Mouse (Mus musculus) kidney, embryonic 14.5 days (tissue): Measurements from ENCODE around the gene Inava. TPM values are rescaled to one million over a fixed set of nuclear protein-coding genes. Genes with fewer than 3 reads are reported as not detected.

ENCODE experiments used
- ATAC-seq: fragments of 200-750 bp; cut with Nextera tagmentation; 2 replicates; pipeline ENCODE4 v1.8.0; 2017; ENCODE audit warnings: moderate number of reproducible peaks, mild to moderate bottlenecking, moderate TSS enrichment, moderate library complexity; ENCODE audit not compliant: low FRiP score, low TSS enrichment
- H3K27ac ChIP-seq: fragments of 300-500 bp; sonication (generic); 2 replicates; pipeline ENCODE4 v1.5.1; 2014; ENCODE audit warnings: low read depth, mild to moderate bottlenecking, low read length, moderate library complexity, mixed read lengths
- H3K27me3 ChIP-seq: fragments of 300-500 bp; sonication (generic); 2 replicates; pipeline ENCODE4 v1.6.1; 2014; ENCODE audit warnings: mild to moderate bottlenecking, low read length; ENCODE audit not compliant: control insufficient read depth, insufficient read depth
- H3K36me3 ChIP-seq: fragments of 300-500 bp; sonication (generic); 2 replicates; pipeline ENCODE4 v1.6.1; 2014; ENCODE audit warnings: low read length, mixed read lengths; ENCODE audit not compliant: control insufficient read depth, insufficient read depth
- H3K4me1 ChIP-seq: fragments of 300-500 bp; sonication (generic); 2 replicates; pipeline ENCODE4 v1.6.1; 2014; ENCODE audit warnings: low read length, mixed read lengths; ENCODE audit not compliant: control insufficient read depth, insufficient read depth
- H3K4me2 ChIP-seq: fragments of 300-500 bp; sonication (generic); replicated peaks from 2 replicates; pipeline ENCODE4 v1.6.1; 2014; ENCODE audit warnings: low read depth, mild to moderate bottlenecking, low read length
- H3K4me3 ChIP-seq: fragments of 300-500 bp; sonication (generic); 2 replicates; pipeline ENCODE4 v1.5.1; 2014; ENCODE audit warnings: mild to moderate bottlenecking, low read length
- H3K9ac ChIP-seq: fragments of 300-500 bp; sonication (generic); 2 replicates; pipeline ENCODE4 v1.6.1; 2014; ENCODE audit warnings: low read depth, mild to moderate bottlenecking, low read length, moderate library complexity
- H3K9me3 ChIP-seq: fragments of 300-500 bp; sonication (generic); 2 replicates; pipeline ENCODE4 v1.6.1; 2016; ENCODE audit warnings: low read length; ENCODE audit not compliant: control insufficient read depth
- WGBS: fragments of 180-500 bp; shearing (Covaris S2); extraction: QIAGEN DNeasy Blood & Tissue Kit; methylation state at CpG from one replicate; pipeline ENCODE4 v1.1.7; 2014; 5-methylcytosine and 5-hydroxymethylcytosine counted together
- polyA plus RNA-seq: library from polyadenylated mRNA; unstranded; fragments of >200 nt; fragmentation: Nextera tagmentation; extraction: Ambion mirVana; gene quantifications from 2 replicates; pipeline ENCODE4 v1.2.1, GENCODE M21; 2014

The Inava gene
- polyA plus RNA-seq, 1 experiment from 2014 or later, result 22.8 TPM

DNA sequence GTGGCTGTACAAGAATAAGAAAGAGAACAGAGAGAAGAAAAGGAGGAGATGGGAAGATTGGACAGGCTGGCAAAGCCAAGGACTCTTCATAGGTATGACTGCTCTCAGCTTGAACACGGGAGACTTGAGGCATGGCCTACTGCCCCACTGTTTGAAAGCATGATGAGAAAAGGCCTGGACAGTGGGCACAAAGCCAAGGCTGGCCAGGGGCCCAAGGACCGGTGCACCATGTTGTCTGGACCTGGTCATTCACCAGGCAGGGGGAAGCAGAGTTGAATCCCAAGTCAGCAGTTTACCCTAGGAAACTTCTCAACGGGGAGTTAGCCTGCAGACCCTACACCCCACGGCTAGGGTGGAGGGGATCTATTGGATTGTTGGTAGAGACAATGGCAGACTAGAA is 6.2 kb downstream of the Inava start:
- H3K27me3 ChIP-seq, result no peaks in the 10 kb centered on the region
- no peak overlapping the region; the same call in 1 of the 2 replicates for H3K27ac ChIP-seq
- WGBS, result 72% methylated on average over 4 of the region's 4 CpGs
- no peak overlapping the region for H3K4me2 ChIP-seq
- H3K36me3 ChIP-seq, result peaks cover 33% of the 10 kb centered on the region
- H3K4me1 ChIP-seq, result peaks cover 48% of the 10 kb centered on the region
- no peak for ATAC-seq
- no peak overlapping the region for H3K4me3 ChIP-seq
- no peaks in the 10 kb centered on the region for H3K9me3 ChIP-seq
- H3K9ac ChIP-seq, result no peak overlapping the region

DNA sequence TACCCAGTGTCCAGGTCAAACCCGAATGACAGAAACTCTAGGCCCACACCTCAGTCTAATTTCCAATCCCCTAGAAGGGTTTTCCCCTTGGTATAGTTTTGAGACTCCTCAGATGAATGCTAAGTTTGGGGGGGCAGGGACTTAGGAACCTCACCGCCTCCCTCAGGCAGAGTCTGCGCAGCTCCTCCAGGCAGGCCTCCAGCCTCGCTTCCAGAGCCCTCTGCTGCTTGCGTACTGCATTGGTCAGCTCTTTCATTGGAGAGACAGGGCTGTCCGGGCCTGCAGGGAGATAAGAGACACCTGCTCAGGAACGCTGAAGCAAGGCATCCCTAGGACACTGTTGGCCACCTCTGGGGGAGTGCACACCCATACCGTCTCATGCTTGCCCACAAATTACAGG is 7.4 kb downstream of the Inava start:
- Histone ChIP-seq H3K27ac (no peak overlapping the region), H3K9me3 (no peaks in the 10 kb centered on the region), H3K9ac (no peak overlapping the region), H3K27me3 (no peaks in the 10 kb centered on the region), H3K4me1 (peaks cover 36% of the 10 kb centered on the region), H3K36me3 (peaks cover 37% of the 10 kb centered on the region), H3K4me3 (no peak overlapping the region), H3K4me2 (no peak overlapping the region)
- 72% methylated on average over 8 of the region's 8 CpGs for WGBS
- no peak for ATAC-seq

DNA sequence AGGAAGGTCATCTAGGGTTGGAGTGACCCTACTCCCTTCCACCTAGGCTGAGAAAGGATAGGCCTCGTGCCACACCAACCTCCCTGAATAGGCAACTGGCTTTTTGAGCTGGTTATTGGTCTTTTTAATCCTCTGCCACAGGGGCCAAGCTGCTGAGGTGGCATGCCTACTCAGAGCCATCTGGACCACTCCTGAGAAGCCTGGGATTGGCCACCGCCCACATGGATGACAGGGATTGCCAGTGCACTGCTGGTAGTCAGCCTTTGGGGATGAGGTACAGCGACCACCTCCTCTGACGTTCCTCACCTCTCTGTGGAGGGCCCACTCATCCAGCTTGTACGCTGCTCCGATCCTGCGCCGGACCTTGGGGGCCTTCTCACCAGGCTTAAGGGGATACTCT is 8.2 kb downstream of the Inava start:
- no peaks in the 10 kb centered on the region for H3K27me3 ChIP-seq
- H3K4me3 ChIP-seq, result no peak overlapping the region
- peaks cover 40% of the 10 kb centered on the region for H3K36me3 ChIP-seq
- no peaks in the 10 kb centered on the region for H3K9me3 ChIP-seq
- no peak overlapping the region for H3K9ac ChIP-seq
- whole genome bisulfite sequencing, result 93% methylated on average over 8 of the region's 8 CpGs
- H3K27ac ChIP-seq, result no peak overlapping the region
- peaks cover 33% of the 10 kb centered on the region for H3K4me1 ChIP-seq
- ATAC-seq, result no peak
- H3K4me2 ChIP-seq, result no peak overlapping the region

DNA sequence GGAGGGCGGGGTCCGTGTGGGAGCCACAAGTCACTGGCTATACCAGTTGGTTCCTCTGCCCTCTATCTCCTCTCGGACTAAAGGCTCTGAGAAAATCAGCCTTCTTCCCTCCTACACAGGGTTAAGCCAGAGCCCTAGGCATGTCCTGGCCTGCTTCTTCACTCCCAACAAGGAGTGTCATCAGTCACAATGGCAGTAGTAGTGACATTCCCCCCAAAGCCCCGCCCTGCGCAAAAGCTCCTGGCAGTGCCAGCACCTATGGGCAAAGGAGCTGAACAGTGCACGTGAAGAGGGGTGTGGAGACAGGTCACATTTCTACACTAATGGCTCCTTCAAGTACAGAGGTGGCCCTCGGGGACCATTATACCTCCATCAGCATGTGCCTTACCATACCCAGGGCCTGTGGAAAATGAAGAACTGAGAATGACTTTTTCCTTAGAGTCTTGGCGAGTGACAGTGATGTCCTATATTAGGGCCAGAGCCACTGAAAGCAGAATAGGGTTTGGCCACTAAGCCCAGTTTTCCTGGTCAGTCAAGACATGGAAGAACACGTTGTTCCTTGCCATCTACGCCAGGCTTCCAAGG is 10.2 kb downstream of the Inava start:
- Histone ChIP-seq H3K9ac (no peak overlapping the region), H3K4me2 (no peak overlapping the region), H3K4me1 (peaks cover 18% of the 10 kb centered on the region), H3K27ac (no peak overlapping the region), H3K36me3 (peaks cover 52% of the 10 kb centered on the region), H3K9me3 (no peaks in the 10 kb centered on the region), H3K27me3 (no peaks in the 10 kb centered on the region), H3K4me3 (no peak overlapping the region)
- ATAC-seq, result no peak
- WGBS, result 90% methylated on average over 10 of the region's 10 CpGs

DNA sequence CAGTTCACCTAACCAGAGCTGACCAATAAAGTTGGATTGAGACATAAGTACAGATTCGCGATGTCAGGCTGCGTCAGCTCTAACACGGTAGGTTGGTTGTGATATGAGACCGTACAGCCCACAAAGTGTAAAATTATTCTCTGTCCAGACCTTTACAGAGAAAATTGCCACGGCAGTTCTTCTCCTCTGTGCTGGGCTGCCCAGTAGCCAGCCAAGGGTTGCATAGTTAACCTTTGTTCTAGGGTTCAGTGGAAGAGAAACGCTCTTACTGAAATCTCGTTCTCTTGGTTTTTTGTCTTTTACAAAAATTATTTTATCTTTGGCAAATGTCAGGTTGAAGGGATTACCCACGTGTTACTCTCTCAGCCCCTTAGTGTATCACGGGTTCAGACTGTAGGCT is 11.7 kb downstream of the Inava start:
- H3K9ac ChIP-seq, result no peak overlapping the region
- peaks cover 66% of the 10 kb centered on the region for H3K36me3 ChIP-seq
- H3K4me1 ChIP-seq, result 0 out of 2 replicates have a peak, but pooled peaks cover 4% of the 10 kb centered on the region
- H3K4me3 ChIP-seq, result no peak overlapping the region
- H3K27me3 ChIP-seq, result no peaks in the 10 kb centered on the region
- H3K9me3 ChIP-seq, result no peaks in the 10 kb centered on the region
- 82% methylated on average over 10 of the region's 10 CpGs for WGBS
- no peak for ATAC-seq
- H3K4me2 ChIP-seq, result no peak overlapping the region
- H3K27ac ChIP-seq, result no peak overlapping the region

DNA sequence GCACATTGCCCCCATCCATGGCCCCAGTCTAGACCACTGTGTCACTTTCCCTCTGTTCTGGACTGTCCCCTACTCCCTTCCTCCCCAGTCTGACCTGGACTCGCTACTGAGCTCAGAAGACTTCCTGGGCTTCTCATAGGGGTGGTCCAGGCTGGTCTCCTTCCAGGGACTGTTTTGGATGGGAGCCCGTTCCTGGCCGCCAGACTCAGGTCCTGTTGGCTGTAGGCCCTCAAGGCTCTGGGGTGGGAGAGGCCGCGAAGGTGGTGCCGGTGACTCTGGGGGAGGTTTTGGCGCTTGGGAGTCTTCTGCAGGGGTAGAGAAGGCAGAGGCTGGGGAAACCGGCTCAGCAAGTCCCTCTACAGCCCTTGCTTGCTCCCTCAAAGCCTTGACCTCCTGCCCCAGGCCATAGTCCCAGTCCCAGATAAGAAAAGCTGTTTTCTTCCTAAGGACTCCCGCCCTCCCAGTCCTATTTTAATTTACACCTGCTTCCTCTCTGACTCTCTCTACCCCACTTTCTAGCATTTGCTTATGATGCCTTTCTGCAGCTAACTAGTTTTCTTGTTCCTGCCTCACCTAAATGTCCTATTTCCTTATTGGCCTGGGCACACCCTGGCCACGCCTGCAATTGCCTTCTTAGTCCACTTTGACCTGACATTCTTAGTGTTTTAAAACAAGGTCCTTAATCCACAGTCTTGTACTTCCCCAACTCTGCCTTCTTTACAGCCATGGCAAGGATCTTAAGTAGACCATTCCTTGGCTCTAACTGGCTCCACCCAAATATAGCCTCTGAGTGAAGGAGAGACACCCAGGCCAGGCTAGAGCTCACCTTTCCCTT is 13.8 kb downstream of the Inava start:
- ATAC-seq, result peak; percentile 53
- Histone ChIP-seq H3K4me2 (no peak overlapping the region), H3K9me3 (no peaks in the 10 kb centered on the region), H3K27me3 (no peaks in the 10 kb centered on the region), H3K4me3 (no peak overlapping the region), H3K36me3 (peaks cover 67% of the 10 kb centered on the region), H3K27ac (peak overlapping the region; percentile 30; the same call in 1 of the 2 replicates), H3K4me1 (0 out of 2 replicates have a peak, but pooled peaks cover 3% of the 10 kb centered on the region), H3K9ac (no peak overlapping the region)
- 74% methylated on average over 10 of the region's 10 CpGs for WGBS

DNA sequence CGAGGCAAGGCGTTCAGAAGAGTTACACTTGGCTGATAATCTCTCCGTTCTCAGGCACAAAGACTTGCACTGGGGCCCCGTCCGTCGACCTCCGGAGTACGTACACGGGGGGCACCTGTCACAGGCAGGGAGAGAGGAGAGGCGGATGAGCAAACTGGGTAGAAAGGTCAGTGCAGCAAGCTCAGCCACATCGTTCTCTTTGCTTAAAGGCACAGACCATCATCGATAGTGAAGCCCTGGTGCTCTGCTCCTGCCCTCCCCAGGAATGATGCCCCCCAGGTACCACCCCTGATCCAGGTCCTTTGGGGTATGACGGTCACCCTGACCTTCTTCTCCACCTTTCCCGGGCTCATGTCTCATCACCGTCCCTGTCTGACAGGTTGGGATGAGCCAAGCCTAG is 19.8 kb downstream of the Inava start:
- Histone ChIP-seq H3K9ac (no peak overlapping the region), H3K27me3 (no peaks in the 10 kb centered on the region), H3K4me2 (no peak overlapping the region), H3K27ac (no peak overlapping the region), H3K9me3 (no peaks in the 10 kb centered on the region), H3K36me3 (peaks cover 44% of the 10 kb centered on the region), H3K4me3 (no peak overlapping the region), H3K4me1 (no peaks in the 10 kb centered on the region)
- no peak for ATAC-seq
- 84% methylated on average over 15 of the region's 15 CpGs for WGBS

DNA sequence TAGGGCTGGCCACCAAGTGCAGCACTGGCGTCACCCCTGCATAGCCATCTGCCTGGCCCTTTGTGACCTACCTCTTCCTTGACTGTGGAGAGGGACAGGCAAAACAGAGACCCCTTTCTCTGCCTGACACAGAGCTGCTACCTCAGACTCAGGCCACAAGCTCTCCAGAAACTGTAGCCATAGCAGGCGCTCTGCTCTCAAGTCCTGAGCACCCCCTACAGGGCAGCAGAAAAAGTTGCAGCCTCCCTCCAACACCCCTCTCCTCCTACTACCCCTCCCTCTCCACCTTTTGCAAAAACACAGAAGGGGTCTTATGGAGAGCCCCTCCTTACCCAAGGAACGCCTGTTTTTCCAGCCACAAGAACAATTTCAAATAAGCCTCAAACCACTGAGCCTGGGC is 21.3 kb downstream of the Inava start, which contains the start of gene Mroh3:
Gene Mroh3, minus strand, starts transcription at position 26 of the 400 bp plus-strand sequence.
- no peak within 1 kb of the TSS for H3K4me3 ChIP-seq
- peak; percentile 43; the same call in 1 of the 2 replicates for ATAC-seq

DNA sequence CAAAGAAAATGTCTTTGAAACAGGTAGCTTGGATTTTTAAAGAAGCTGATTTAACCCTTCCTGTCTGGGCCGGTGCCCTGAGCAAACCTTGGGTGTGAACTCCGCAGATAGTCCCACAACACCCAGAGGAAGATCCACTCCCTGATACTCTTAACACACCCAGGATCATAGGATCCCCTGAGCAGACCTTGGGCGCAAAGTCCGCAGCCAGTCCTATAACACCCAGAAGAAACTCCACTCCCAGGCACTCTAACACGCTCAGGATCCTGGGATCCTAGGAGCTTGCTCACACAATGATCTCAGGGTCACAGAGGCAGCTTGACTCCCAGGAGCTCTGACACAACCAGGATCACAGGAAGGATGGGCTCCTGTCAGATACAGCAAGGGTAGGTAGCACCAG is 44.0 kb downstream of the Inava start:
- no peaks in the 10 kb centered on the region for H3K9me3 ChIP-seq
- ATAC-seq, result no peak
- no peak overlapping the region for H3K4me2 ChIP-seq
- H3K36me3 ChIP-seq, result no peaks in the 10 kb centered on the region
- H3K27ac ChIP-seq, result no peak overlapping the region
- H3K4me1 ChIP-seq, result no peaks in the 10 kb centered on the region
- 91% methylated on average over 5 of the region's 5 CpGs for WGBS
- H3K9ac ChIP-seq, result no peak overlapping the region
- no peaks in the 10 kb centered on the region for H3K27me3 ChIP-seq
- no peak overlapping the region for H3K4me3 ChIP-seq

More for the DNA sequence above, 21.3 kb downstream of the Inava start, which contains the start of gene Mroh3:
- Histone ChIP-seq H3K4me1 (no peaks in the 10 kb centered on the region), H3K27me3 (no peaks in the 10 kb centered on the region), H3K36me3 (peaks cover 30% of the 10 kb centered on the region), H3K4me2 (no peak within 1 kb of the TSS), H3K9ac (no peak within 1 kb of the TSS), H3K9me3 (no peaks in the 10 kb centered on the region), H3K27ac (no peak within 1 kb of the TSS)
- WGBS, result 52% methylated on average over 3 of the region's 3 CpGs
